Mouse (Mus musculus): ENCODE data around the gene Aldh1a3.

DNA sequence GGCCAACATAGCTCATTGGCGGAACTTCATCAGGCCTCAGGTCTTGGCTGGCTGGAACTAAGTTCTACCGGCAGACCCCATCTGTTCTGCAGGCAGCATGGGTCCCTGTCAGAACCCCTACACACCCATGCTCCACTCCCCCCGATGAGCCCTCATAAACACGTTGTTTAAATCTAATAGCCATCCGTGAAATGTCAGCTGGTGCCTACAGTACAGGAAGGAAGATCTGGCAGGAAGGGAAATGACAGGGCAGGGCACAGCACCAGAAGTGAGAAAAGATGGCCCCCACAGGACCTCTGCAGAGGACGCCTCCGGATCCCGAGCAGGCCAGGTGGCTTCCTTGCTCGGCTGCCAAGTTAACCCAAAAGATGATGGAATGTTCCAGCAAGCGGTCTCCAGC, 23.2 kb downstream of the Aldh1a3 start:
- no peak for TF ChIP-seq CTCF (IDR thresholded peaks at IDR 0.05; ENCODE audit: low read depth)
- no peak for TF ChIP-seq EP300 (optimal IDR thresholded peaks at IDR 0.05)

Measured in stomach, postnatal 0 days (tissue).